Mouse (Mus musculus) Patski (cell line): ENCODE results near the gene Rad23a. TPM values are rescaled to one million over a fixed set of nuclear protein-coding genes. Genes with fewer than 3 reads are reported as not detected.
A peak's percentile ranks its signal among the peaks of the same experiment; 100 is the strongest.

ENCODE experiments used
- ATAC-seq: fragments of 100-300 bp; one replicate; pipeline ENCODE4 v1.8.0; 2021
- CTCF ChIA-PET: fragments of 350-600 bp; sonication (Branson Sonifier 250); formaldehyde crosslinking; loops from one replicate; lab custom pipeline; 2022; ENCODE audit warnings: inconsistent platforms; lab: Charles Lee
- POLR2A ChIA-PET: fragments of 350-600 bp; sonication (Branson Sonifier 250); formaldehyde crosslinking; loops from one replicate; lab custom pipeline; 2022; ENCODE audit warnings: antibody characterized with exemption, inconsistent platforms; lab: Charles Lee
- DNase-seq: peaks from one replicate; pipeline ENCODE4 v3.0.0-alpha.2; 2011; ENCODE audit warnings: low read depth, low spot score
- H3K27me3 ChIP-seq: fragments of 371-371 bp; one replicate; pipeline ENCODE4 v1.5.1; 2021
- CTCF ChIP-seq: fragments of 100-300 bp; IDR thresholded peaks from one replicate; pipeline ENCODE4 v1.5.1; 2021
- in situ Hi-C: fragments of 300-500 bp; cut with MboI; formaldehyde crosslinking; loops from 3 replicates; pipeline ENCODE4 v1.11.1; 2018; ENCODE audit warnings: low pct_unique_long_range_greater_than_20kb, mixed read lengths
- polyA plus RNA-seq: library from polyadenylated mRNA; unstranded; gene quantifications from one replicate; pipeline ENCODE4 v1.2.3, GENCODE M21; 2021

The Rad23a gene
- polyA plus RNA-seq, 1 experiment from 2014 or later: 126 TPM

- TF ChIP-seq CTCF: no peak
- POLR2A ChIA-PET: interaction anchor here (1.3 to 1.5 kb wide), 3 partner anchors 87 to 117 kb away, joined by 3 to 6 read pairs (median 4); no protein-coding TSS in a partner anchor
- no peak for ATAC-seq
- no peak for DNase-seq
- H3K27me3 ChIP-seq: no peaks in the 10 kb centered on the region
- CTCF ChIA-PET: interaction anchor here (0.6 to 8.3 kb wide), 25 partner anchors 8 to 223 kb away, joined by 3 to 80 read pairs (median 6); partner anchors contain the start of gene Calr
- in situ Hi-C loops: loop anchor here (5.0 to 10.0 kb wide), 2 partner anchors 119 to 451 kb away; no protein-coding TSS in a partner anchor
Observed at GRCm38 (mm10) chr8:84816117-84816516, 24.3 kb downstream of the Rad23a start.

GRCm38 (mm10) chr8:84815547-84815946 lies 24.9 kb downstream of the Rad23a start:
- ATAC-seq: peak; percentile 63
- ChIA-PET CTCF (interaction anchor here (0.6 to 8.3 kb wide), 27 partner anchors 8 to 223 kb away, joined by 3 to 80 read pairs (median 6); partner anchors contain the start of gene Calr), POLR2A (interaction anchor here (1.3 to 1.5 kb wide), 3 partner anchors 88 to 116 kb away, joined by 3 to 6 read pairs (median 4); no protein-coding TSS in a partner anchor)
- DNase-seq: no peak
- peak; percentile 98 for TF ChIP-seq CTCF
- no peaks in the 10 kb centered on the region for H3K27me3 ChIP-seq
- in situ Hi-C loops: loop anchor here (5.0 to 10.0 kb wide), 2 partner anchors 118 to 451 kb away; no protein-coding TSS in a partner anchor

- no peak for TF ChIP-seq CTCF
- ATAC-seq: no peak
- ChIA-PET POLR2A (interaction anchor here (1.3 to 1.5 kb wide), 3 partner anchors 88 to 115 kb away, joined by 3 to 6 read pairs (median 4); no protein-coding TSS in a partner anchor), CTCF (interaction anchor here (1.0 to 8.3 kb wide), 23 partner anchors 9 to 222 kb away, joined by 3 to 80 read pairs (median 7); partner anchors contain the start of gene Calr)
- in situ Hi-C loops: loop anchor here (5.0 to 10.0 kb wide), 3 partner anchors 117 to 450 kb away; no protein-coding TSS in a partner anchor
- no peak for DNase-seq
- no peaks in the 10 kb centered on the region for H3K27me3 ChIP-seq
Observed at GRCm38 (mm10) chr8:84814555-84815441, 25.7 kb downstream of the Rad23a start.

- ChIA-PET CTCF (interaction anchor here (1.0 to 8.3 kb wide), 13 partner anchors 9 to 221 kb away, joined by 3 to 80 read pairs (median 8); partner anchors contain the start of gene Calr), POLR2A (interaction anchor here (0.7 to 0.9 kb wide), 2 partner anchors 105 to 176 kb away, joined by 3 read pairs; no protein-coding TSS in a partner anchor)
- TF ChIP-seq CTCF: no peak
- H3K27me3 ChIP-seq: no peaks in the 10 kb centered on the region
- in situ Hi-C loops: loop anchor here (5.0 to 10.0 kb wide), 2 partner anchors 222 to 449 kb away; no protein-coding TSS in a partner anchor
- no peak for ATAC-seq
- DNase-seq: no peak
Observed at GRCm38 (mm10) chr8:84814240-84814554, 26.3 kb downstream of the Rad23a start.

GRCm38 (mm10) chr8:84813830-84814229 lies 26.6 kb downstream of the Rad23a start:
- no peak for TF ChIP-seq CTCF
- in situ Hi-C loops: loop anchor here (5.0 to 10.0 kb wide), 2 partner anchors 222 to 449 kb away; no protein-coding TSS in a partner anchor
- no peak for ATAC-seq
- no peak for DNase-seq
- ChIA-PET CTCF (interaction anchor here (0.7 to 8.3 kb wide), 23 partner anchors 10 to 229 kb away, joined by 3 to 80 read pairs (median 4); no protein-coding TSS in a partner anchor), POLR2A (interaction anchor here (0.7 to 1.0 kb wide), 4 partner anchors 33 to 175 kb away, joined by 3 to 5 read pairs (median 3); no protein-coding TSS in a partner anchor)
- no peaks in the 10 kb centered on the region for H3K27me3 ChIP-seq

GRCm38 (mm10) chr8:84813059-84813458 lies 27.4 kb downstream of the Rad23a start:
- CTCF ChIA-PET: interaction anchor here (0.7 to 8.3 kb wide), 20 partner anchors 12 to 228 kb away, joined by 3 to 80 read pairs (median 4); no protein-coding TSS in a partner anchor
- POLR2A ChIA-PET: interaction anchor here (0.7 to 1.0 kb wide), 4 partner anchors 28 to 129 kb away, joined by 3 to 5 read pairs (median 3); no protein-coding TSS in a partner anchor
- peak; percentile 87 for TF ChIP-seq CTCF
- no peaks in the 10 kb centered on the region for H3K27me3 ChIP-seq
- no peak for DNase-seq
- in situ Hi-C loops: loop anchor here (5.0 to 10.0 kb wide), 2 partner anchors 221 to 448 kb away; no protein-coding TSS in a partner anchor
- peak; percentile 58 for ATAC-seq

GRCm38 (mm10) chr8:84811303-84811702 lies 29.2 kb downstream of the Rad23a start:
- no peaks in the 10 kb centered on the region for H3K27me3 ChIP-seq
- ATAC-seq (no peak), DNase-seq (no peak)
- POLR2A ChIA-PET: interaction anchor here (0.9 kb wide), 1 partner anchor 102 kb away, joined by 3 read pairs; no protein-coding TSS in a partner anchor
- in situ Hi-C loops: loop anchor here (5.0 to 10.0 kb wide), 2 partner anchors 219 to 447 kb away; no protein-coding TSS in a partner anchor
- TF ChIP-seq CTCF: no peak
- CTCF ChIA-PET: interaction anchor here (1.1 to 8.3 kb wide), 5 partner anchors 69 to 113 kb away, joined by 3 to 80 read pairs (median 7); no protein-coding TSS in a partner anchor

GRCm38 (mm10) chr8:84810896-84811295 lies 29.6 kb downstream of the Rad23a start:
- ATAC-seq: peak; percentile 50
- peak; percentile 99 for TF ChIP-seq CTCF
- H3K27me3 ChIP-seq: no peaks in the 10 kb centered on the region
- ChIA-PET POLR2A (interaction anchor here (0.9 kb wide), 1 partner anchor 102 kb away, joined by 3 read pairs; no protein-coding TSS in a partner anchor), CTCF (interaction anchor here (1.3 to 8.3 kb wide), 4 partner anchors 68 to 103 kb away, joined by 3 to 80 read pairs (median 30); no protein-coding TSS in a partner anchor)
- no peak for DNase-seq
- in situ Hi-C loops: loop anchor here (5.0 to 10.0 kb wide), 2 partner anchors 219 to 446 kb away; no protein-coding TSS in a partner anchor

GRCm38 (mm10) chr8:84809941-84810280 lies 30.6 kb downstream of the Rad23a start:
- ATAC-seq: no peak
- TF ChIP-seq CTCF: no peak
- no peaks in the 10 kb centered on the region for H3K27me3 ChIP-seq
- ChIA-PET POLR2A (interaction anchor here (0.6 kb wide), 1 partner anchor 1150 kb away, joined by 3 read pairs; no protein-coding TSS in a partner anchor), CTCF (interaction anchor here (0.9 to 8.3 kb wide), 6 partner anchors 8 to 102 kb away, joined by 3 to 80 read pairs (median 8); no protein-coding TSS in a partner anchor)
- DNase-seq: no peak
- in situ Hi-C loops: loop anchor here (5.0 to 10.0 kb wide), 2 partner anchors 218 to 445 kb away; no protein-coding TSS in a partner anchor
